Mouse (Mus musculus) c-Kit-positive CD71-positive TER-119-negative erythroid progenitor cells, embryonic 14.5 days (primary cell): ENCODE data around the gene Gm26620.

Experiments used
- DNase-seq: peaks from one replicate; pipeline ENCODE4 v3.0.0-alpha.2; 2013; ENCODE audit warnings: low read depth

Gene Gm26620

GRCm38 (mm10) chr1:170868905-170869283 is 16.0 kb upstream of the Gm26620 start:
- DNase-seq = no peak

- no peak for DNase-seq
These were observed 13.5 kb upstream of the Gm26620 start for GRCm38 (mm10) chr1:170871402-170871801.

GRCm38 (mm10) chr1:170871961-170872360 is 12.9 kb upstream of the Gm26620 start:
- no peak for DNase-seq

- DNase-seq = no peak
These were observed 9.2 kb upstream of the Gm26620 start for GRCm38 (mm10) chr1:170875676-170876075.

- DNase-seq = no peak
These were observed 8.0 kb upstream of the Gm26620 start for GRCm38 (mm10) chr1:170876906-170877305.

- no peak for DNase-seq
These were observed 1.9 kb upstream of the Gm26620 start for GRCm38 (mm10) chr1:170882915-170883485.

- DNase-seq = no peak
These were observed 475 bp upstream of the Gm26620 start for GRCm38 (mm10) chr1:170884390-170884789.

GRCm38 (mm10) chr1:170886044-170886458 is 1.2 kb downstream of the Gm26620 start:
- DNase-seq = no peak

- no peak for DNase-seq
These were observed 4.4 kb downstream of the Gm26620 start for GRCm38 (mm10) chr1:170889310-170889709.

GRCm38 (mm10) chr1:170891646-170892045 is 6.8 kb downstream of the Gm26620 start:
- no peak for DNase-seq

GRCm38 (mm10) chr1:170892279-170892678 is 7.4 kb downstream of the Gm26620 start:
- no peak for DNase-seq

- DNase-seq = peak; percentile 64
These were observed 10.0 kb downstream of the Gm26620 start for GRCm38 (mm10) chr1:170894603-170895602.

- DNase-seq = no peak
These were observed 11.9 kb downstream of the Gm26620 start for GRCm38 (mm10) chr1:170896651-170897281.

- no peak for DNase-seq
These were observed 13.7 kb downstream of the Gm26620 start for GRCm38 (mm10) chr1:170898413-170899075.

- DNase-seq = peak; percentile 77
These were observed 16.1 kb downstream of the Gm26620 start for GRCm38 (mm10) chr1:170900799-170901467.

GRCm38 (mm10) chr1:170901536-170902238 is 16.8 kb downstream of the Gm26620 start:
- peak; percentile 90 for DNase-seq

- DNase-seq = no peak
These were observed 18.6 kb downstream of the Gm26620 start for GRCm38 (mm10) chr1:170903485-170903884.

- no peak for DNase-seq
These were observed 22.2 kb downstream of the Gm26620 start for GRCm38 (mm10) chr1:170907111-170907455.

- no peak for DNase-seq
These were observed 22.8 kb downstream of the Gm26620 start for GRCm38 (mm10) chr1:170907456-170908191.

- DNase-seq = no peak
These were observed 23.5 kb downstream of the Gm26620 start for GRCm38 (mm10) chr1:170908341-170908740.
